Comparison of ENCODE assay signal across 8 mouse cellular contexts in the genomic region with DNA sequence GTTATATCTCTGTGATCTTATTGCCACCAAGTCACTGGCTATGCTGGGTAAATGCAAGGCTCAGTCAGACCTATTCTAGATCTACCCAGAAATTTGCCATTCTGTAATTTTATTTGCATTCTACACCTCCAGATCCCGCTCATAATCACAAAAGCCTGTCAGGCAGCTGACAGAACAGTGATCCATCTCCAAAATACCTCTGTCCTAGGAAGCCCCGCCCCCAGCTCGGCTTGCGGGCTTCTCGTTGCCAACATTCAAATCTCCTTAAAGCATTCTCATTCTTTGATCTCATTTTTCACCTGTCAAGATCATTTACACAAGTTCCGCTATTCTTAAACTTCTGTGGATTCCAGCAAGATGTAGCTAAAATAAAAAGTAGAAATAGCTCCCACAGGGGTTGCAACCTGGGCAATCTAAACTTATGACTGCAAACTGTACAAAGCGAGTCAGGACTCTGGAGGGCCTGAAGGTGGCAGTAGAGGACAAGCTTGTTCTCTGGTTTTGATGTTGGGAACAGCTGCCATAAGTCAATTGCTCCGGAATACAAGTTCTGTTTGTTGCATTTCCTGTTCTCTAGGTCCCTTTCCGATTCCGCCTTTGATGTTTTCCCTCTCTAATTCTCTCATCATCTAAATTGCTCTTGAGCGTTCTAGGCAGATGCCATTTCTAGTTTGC. TPM values are rescaled to one million over a fixed set of nuclear protein-coding genes. Genes with fewer than 3 reads are reported as not detected.
A peak's percentile ranks its signal among the peaks of the same experiment; 100 is the strongest.
DNase-seq lines count a peak whose midpoint lies in the region; ATAC-seq and TF ChIP-seq lines count a peak whose summit lies in the region.

No protein-coding gene starts in this region.

- no peaks in the 10 kb centered on the region for H3K4me1 ChIP-seq in cerebellum, adult 2 months (ENCODE audit: control insufficient read depth, insufficient read depth, low read length)
- no peaks in the 10 kb centered on the region for H3K4me1 ChIP-seq in forebrain, postnatal 0 days (ENCODE audit: insufficient read depth)

- WGBS in cerebellum, adult 2 months = 13% methylated on average over 11 of the region's 11 CpGs
- WGBS in forebrain, postnatal 0 days = 25% methylated on average over 11 of the region's 11 CpGs

- TF ChIP-seq POLR2A in cerebellum, adult 2 months (IDR thresholded peaks at IDR 0.05; ENCODE audit: borderline replicate concordance, insufficient read depth, low read length) = no peak

- TF ChIP-seq CTCF in cerebellum, adult 2 months (IDR thresholded peaks at IDR 0.05; ENCODE audit: borderline replicate concordance, insufficient read depth, low read depth, low read length) = peak; percentile 72; the same call in 1 of the 2 replicates
- peak; percentile 91 for TF ChIP-seq CTCF in forebrain, postnatal 0 days (IDR thresholded peaks at IDR 0.05; ENCODE audit: low read depth)

- peak; percentile 90 for ATAC-seq in forebrain, postnatal 0 days
- peak; percentile 92 for ATAC-seq in neutrophil, adult 5-6 weeks (ENCODE audit: extremely low read depth, insufficient number of reproducible peaks, low FRiP score, poor library complexity, severe bottlenecking)

- peak overlapping the region; percentile 40 for H3K4me2 ChIP-seq in forebrain, postnatal 0 days (ENCODE audit: low read depth)

- no peak overlapping the region for H3K27ac ChIP-seq in cerebellum, adult 2 months (ENCODE audit: insufficient read depth, low read length)
- H3K27ac ChIP-seq in forebrain, postnatal 0 days (ENCODE audit: low read depth, low read length) = no peak overlapping the region

- H3K27me3 ChIP-seq in cerebellum, adult 2 months (ENCODE audit: control insufficient read depth, insufficient read depth, low read length) = no peaks in the 10 kb centered on the region; the same call in 1 of the 2 replicates
- no peaks in the 10 kb centered on the region for H3K27me3 ChIP-seq in forebrain, postnatal 0 days (ENCODE audit: insufficient read depth, low read length)

- H3K9me3 ChIP-seq in forebrain, postnatal 0 days (ENCODE audit: low read length) = no peaks in the 10 kb centered on the region

- no peaks in the 10 kb centered on the region for H3K36me3 ChIP-seq in forebrain, postnatal 0 days (ENCODE audit: insufficient read depth)

- intact Hi-C loops in heart, postnatal 36 days (cut with DNase I) = loop anchor here (2.0 to 5.0 kb wide), 2 partner anchors 33 to 203 kb away; no protein-coding TSS in a partner anchor

- peak; percentile 73 for DNase-seq in NIH3T3 (ENCODE audit: low read depth)
- peak; percentile 40 to 43 for DNase-seq in cerebellum, adult 2 months
- peak; percentile 88 for DNase-seq in forebrain, postnatal 0 days
- peak; percentile 67 to 69 for DNase-seq in heart, postnatal 36 days
- peak; percentile 58 for DNase-seq in layer of hippocampus, adult 11-12 months (ENCODE audit: low spot score)
- DNase-seq in lung, adult 18-20 months = peak; percentile 55 to 78
- DNase-seq in thymus, postnatal 25 days = peak; percentile 77

- H3K4me3 ChIP-seq in cerebellum, adult 2 months (replicated peaks; ENCODE audit: insufficient read depth, low read depth, low read length) = no peak overlapping the region
- H3K4me3 ChIP-seq in forebrain, postnatal 0 days (ENCODE audit: low read depth, low read length) = peak overlapping the region; percentile 22

- H3K9ac ChIP-seq in forebrain, postnatal 0 days = no peak overlapping the region

RNA-seq across cellular contexts. Expression of gene Otud1, which starts 58.1 kb away (rescaled TPM):
- polyA plus RNA-seq in cerebellum, adult 2 months (2012; rRNA removed) = 6.3 and 6.6 TPM in 2 replicates
- 7.4 and 10.3 TPM in 2 replicates for total RNA-seq in forebrain, postnatal 0 days (2014; rRNA removed)
- polyA plus RNA-seq in forebrain, postnatal 0 days (2015; fragmentation: Nextera tagmentation; extraction: Ambion mirVana) = 3.6 TPM in 2 replicates
- total RNA-seq in heart, postnatal 36 days (2021) = 10 to 100 TPM; 18.7 to 29.6 TPM
- 32.0 and 33.5 TPM in 2 replicates for total RNA-seq in neutrophil, adult 5-6 weeks (2017)
